Mouse (Mus musculus): Measurements from ENCODE around the gene Lipt1.

Lipt1 gene

DNA sequence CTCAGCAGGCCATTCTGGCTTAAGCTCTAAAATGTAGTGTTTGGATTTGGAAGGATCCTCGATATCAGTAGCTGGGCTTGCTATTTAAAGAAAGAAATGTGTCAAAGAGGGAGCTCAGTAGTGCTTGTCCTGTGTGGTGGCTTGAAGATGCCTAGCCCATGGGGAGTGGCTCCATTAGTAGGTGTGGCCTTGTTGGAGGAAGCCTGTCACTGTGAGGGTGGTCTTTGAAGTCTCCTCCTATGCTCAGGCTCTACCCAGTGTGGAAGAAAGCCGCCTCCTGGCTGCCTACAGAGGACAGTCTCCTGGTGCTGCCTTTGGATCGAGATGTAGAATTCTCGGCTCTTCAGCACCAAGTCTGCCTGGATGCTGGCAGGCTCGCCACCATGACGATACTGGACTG lies 28.8 kb downstream of the Lipt1 start:
- DNase-seq: no peak

DNA sequence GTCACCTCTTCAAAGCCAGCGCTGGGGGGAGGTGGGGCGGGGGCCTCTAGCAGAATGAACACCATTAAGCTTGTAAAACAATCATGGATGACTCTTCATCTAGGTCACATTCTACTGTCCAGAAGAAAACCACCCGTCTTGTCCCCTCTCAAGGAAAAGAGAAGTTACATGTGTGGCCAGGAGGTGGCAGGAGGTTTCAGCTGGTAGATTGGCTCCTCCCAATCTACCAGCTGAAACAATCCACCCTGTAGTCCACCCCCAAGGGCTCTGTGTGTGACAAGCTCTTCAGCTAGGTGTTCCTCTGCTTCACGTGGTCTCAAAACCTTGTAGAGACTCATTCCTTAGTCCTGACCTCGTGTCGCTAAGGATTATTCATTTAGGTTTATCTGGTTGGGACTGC lies 31.6 kb downstream of the Lipt1 start:
- DNase-seq: no peak

DNA sequence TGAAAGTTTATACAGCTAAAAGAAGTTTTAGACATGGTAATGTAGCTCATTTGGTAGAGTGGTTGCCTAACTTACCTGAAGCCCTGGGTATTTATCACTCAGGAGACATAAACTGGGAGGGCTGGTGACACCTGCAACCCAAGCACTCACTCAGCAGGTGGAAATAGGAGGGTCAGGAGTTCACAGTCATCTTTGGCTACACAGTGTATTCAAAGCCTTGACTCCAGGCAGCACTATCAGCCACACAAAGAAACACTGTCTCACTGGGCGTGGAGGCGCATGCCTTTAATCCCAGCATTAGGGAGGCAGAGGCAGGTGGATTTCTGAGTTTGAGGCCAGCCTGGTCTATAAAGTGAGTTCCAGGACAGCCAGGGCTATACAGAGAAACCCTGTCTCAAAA lies 41.2 kb downstream of the Lipt1 start:
- DNase-seq: no peak

DNA sequence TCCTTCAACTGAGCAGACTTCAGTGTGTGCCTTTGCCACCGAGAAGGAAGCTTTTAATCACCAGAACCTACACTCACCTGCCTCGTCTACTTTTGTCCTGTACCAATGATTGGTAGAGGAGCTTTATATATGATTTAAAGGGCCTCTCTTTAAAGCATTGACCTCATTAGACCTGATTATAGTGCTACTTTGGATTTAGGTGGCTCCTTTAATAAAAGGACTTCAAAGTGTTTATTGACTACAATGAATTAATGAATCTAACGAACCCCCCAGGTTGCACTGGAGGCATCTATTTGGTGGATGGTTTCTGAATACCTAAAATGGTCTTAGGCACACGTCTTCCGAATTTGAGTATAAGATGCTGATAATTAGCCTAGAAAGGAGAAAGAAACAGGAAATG lies 44.9 kb downstream of the Lipt1 start, which contains the start of gene Lyg2:
Gene Lyg2, minus strand, starts transcription at position 101 of the 400 bp plus-strand sequence.
- no peak for DNase-seq

DNA sequence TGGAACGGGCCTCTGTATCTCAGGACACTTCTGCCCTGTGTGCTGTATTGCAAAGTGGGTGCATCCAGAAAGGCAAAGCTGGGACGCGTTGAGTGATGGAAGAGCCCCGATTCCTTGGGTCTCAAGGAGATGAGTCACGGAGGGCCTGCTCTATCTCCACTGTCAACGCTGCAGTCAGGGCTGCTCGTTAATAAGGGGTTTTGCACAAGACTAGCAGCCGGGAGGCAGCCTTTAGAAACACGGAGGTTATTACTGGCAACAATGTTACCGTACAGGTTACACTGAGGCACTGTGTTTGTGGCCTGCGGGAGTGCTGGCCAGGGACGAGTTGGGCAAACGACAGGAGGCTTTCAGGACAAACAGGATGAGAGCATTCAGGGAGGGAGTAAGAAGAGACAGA lies 46.1 kb downstream of the Lipt1 start:
- no peak for DNase-seq

DNA sequence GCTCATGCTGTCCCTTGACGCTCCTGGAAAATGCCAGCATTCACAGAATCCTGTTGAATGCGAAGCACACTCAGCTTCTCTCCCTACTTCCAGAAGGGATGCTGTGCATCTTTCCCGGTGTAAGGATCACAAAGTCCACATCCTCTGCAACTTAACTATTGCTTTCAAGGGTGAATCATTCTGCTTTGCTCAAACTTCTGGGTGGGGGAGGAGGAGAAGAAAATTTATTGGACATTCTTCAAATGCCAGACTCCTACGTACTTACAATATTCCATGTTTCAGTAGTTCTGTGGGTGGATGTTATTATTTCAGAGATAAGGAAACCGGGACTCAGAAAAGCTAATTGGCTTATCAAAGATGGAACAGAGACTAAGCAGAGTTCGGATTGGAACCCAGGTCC lies 46.6 kb downstream of the Lipt1 start:
- no peak for DNase-seq

DNA sequence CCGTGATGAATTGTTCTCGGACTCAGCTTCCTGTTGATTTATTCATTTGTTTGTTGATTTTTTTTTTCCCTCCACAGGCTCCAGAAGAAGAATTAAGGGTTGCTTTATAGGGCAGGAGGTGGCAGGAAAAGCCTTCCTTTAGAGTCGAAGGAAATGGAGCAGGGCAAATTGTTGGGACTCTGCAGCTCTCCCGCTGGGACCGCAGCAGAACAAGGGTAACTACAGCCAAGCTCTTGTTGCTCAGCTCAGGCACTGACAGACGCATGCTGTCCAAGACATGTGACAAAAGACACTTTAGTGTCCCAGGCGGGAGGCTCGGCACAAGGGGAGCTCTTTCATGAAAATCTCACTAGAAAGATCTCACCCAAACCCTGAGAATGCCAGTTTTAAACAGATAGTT lies 51.0 kb downstream of the Lipt1 start:
- DNase-seq: peak; percentile 11
